Mouse (Mus musculus) ovary, postnatal 36 days (tissue): ENCODE results near the gene Mrpl28.

Source experiments
- DNase-seq: peaks from one replicate; pipeline ENCODE4 v3.0.0; 2022; ENCODE audit warnings: low spot score, mixed read lengths

Gene Mrpl28

GRCm38 (mm10) chr17:26115956-26116487, 7.3 kb upstream of the Mrpl28 start:
- DNase-seq: no peak

- DNase-seq: no peak
Measured at GRCm38 (mm10) chr17:26116503-26117258, 6.6 kb upstream of the Mrpl28 start.

GRCm38 (mm10) chr17:26119766-26120710, 3.3 kb upstream of the Mrpl28 start:
- DNase-seq: peak; percentile 45

GRCm38 (mm10) chr17:26122431-26123140, 714 bp upstream of the Mrpl28 start:
- no peak for DNase-seq

GRCm38 (mm10) chr17:26124560-26124959, 1.3 kb downstream of the Mrpl28 start:
- no peak for DNase-seq

- DNase-seq: no peak
Measured at GRCm38 (mm10) chr17:26125226-26125625, 1.9 kb downstream of the Mrpl28 start.

- no peak for DNase-seq
Measured at GRCm38 (mm10) chr17:26131062-26131732, 7.9 kb downstream of the Mrpl28 start.

- no peak for DNase-seq
Measured at GRCm38 (mm10) chr17:26131856-26132853, 8.9 kb downstream of the Mrpl28 start.

- DNase-seq: no peak
Measured at GRCm38 (mm10) chr17:26137106-26137750, 13.9 kb downstream of the Mrpl28 start.

- DNase-seq: no peak
Measured at GRCm38 (mm10) chr17:26137751-26138130, 14.4 kb downstream of the Mrpl28 start.

GRCm38 (mm10) chr17:26138239-26138836, 15.0 kb downstream of the Mrpl28 start, which contains the start of gene Axin1:
Gene Axin1 (plus strand): TSS chr17:26138688.
- peak; percentile 95 for DNase-seq

- DNase-seq: no peak
Measured at GRCm38 (mm10) chr17:26138901-26139381, 15.6 kb downstream of the Mrpl28 start.

- DNase-seq: no peak
Measured at GRCm38 (mm10) chr17:26142796-26143195, 19.5 kb downstream of the Mrpl28 start.

GRCm38 (mm10) chr17:26143386-26143785, 20.1 kb downstream of the Mrpl28 start:
- no peak for DNase-seq

- DNase-seq: no peak
Measured at GRCm38 (mm10) chr17:26149056-26149455, 25.8 kb downstream of the Mrpl28 start.

GRCm38 (mm10) chr17:26151886-26152630, 28.8 kb downstream of the Mrpl28 start:
- DNase-seq: no peak

GRCm38 (mm10) chr17:26162736-26163135, 39.4 kb downstream of the Mrpl28 start:
- no peak for DNase-seq

- DNase-seq: no peak
Measured at GRCm38 (mm10) chr17:26168039-26168438, 44.7 kb downstream of the Mrpl28 start.
